Mouse (Mus musculus): ENCODE measurements around the gene Cxcl1.

DNA sequence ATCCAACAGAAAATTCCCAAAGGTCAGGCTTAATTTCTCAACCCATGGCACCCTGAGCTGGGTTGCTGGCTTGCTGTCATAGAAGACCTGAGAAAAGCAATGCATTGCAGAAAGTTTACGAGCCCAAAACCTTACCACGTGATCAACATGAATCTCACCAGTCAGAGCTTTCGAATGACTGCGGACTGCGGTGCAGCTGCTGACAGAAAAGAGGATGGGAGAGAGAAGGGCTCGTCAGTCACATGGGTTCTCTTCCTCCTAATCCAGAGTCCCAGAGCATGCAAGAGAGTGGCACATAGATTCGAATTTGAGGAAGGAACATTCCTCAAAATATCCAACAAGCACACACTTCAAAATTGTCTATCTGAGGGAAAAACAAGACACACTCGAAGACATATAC, 3.2 kb downstream of the Cxcl1 start:
- TF ChIP-seq CTCF (IDR thresholded peaks at IDR 0.05; ENCODE audit: extremely low read depth, insufficient read depth, low read length) = no peak
- no peak for TF ChIP-seq POLR2A (IDR thresholded peaks at IDR 0.05; ENCODE audit: extremely low read depth, insufficient read depth, low read length)
